Comparison of ENCODE assay signal across 8 mouse cellular contexts in genomic region chr7:127894480-127894879, GRCm38 (mm10). TPM values are rescaled to one million over a fixed set of nuclear protein-coding genes. Genes with fewer than 3 reads are reported as not detected.
A peak's percentile ranks its signal among the peaks of the same experiment; 100 is the strongest.
DNase-seq lines count a peak whose midpoint lies in the region; ATAC-seq lines count a peak whose summit lies in the region.

No protein-coding gene starts in this region.

- no peaks in the 10 kb centered on the region; the same call in 1 of the 2 replicates for H3K36me3 ChIP-seq in forebrain, embryonic 11.5 days (ENCODE audit: control insufficient read depth, insufficient read depth, low read length)
- H3K36me3 ChIP-seq in limb, embryonic 15.5 days, result peaks cover 37% of the 10 kb centered on the region
- peaks cover 8% of the 10 kb centered on the region for H3K36me3 ChIP-seq in neural tube, embryonic 14.5 days (ENCODE audit: control insufficient read depth, insufficient read depth, low read length)

- peak overlapping the region; percentile 83; the same call in 1 of the 2 replicates for H3K4me2 ChIP-seq in forebrain, embryonic 11.5 days (ENCODE audit: low read depth, low read length, severe bottlenecking)
- H3K4me2 ChIP-seq in limb, embryonic 15.5 days, result peak overlapping the region; percentile 79
- H3K4me2 ChIP-seq in neural tube, embryonic 14.5 days (ENCODE audit: low read depth, low read length), result peak overlapping the region; percentile 83

- no peaks in the 10 kb centered on the region for H3K27me3 ChIP-seq in forebrain, embryonic 11.5 days (ENCODE audit: control insufficient read depth, insufficient read depth, low read length)
- H3K27me3 ChIP-seq in limb, embryonic 15.5 days, result no peaks in the 10 kb centered on the region
- no peaks in the 10 kb centered on the region for H3K27me3 ChIP-seq in neural tube, embryonic 14.5 days (ENCODE audit: control insufficient read depth, insufficient read depth, low read length)

- WGBS in forebrain, embryonic 11.5 days, result 82% methylated on average over 5 of the region's 5 CpGs
- WGBS in limb, embryonic 15.5 days, result 66% methylated on average over 5 of the region's 5 CpGs
- WGBS in neural tube, embryonic 14.5 days, result 89% methylated on average over 5 of the region's 5 CpGs

- H3K4me1 ChIP-seq in forebrain, embryonic 11.5 days (replicated peaks; ENCODE audit: control insufficient read depth, insufficient read depth, low read length), result 0 out of 2 replicates have a peak, but pooled peaks cover 6% of the 10 kb centered on the region
- H3K4me1 ChIP-seq in limb, embryonic 15.5 days, result peaks cover 19% of the 10 kb centered on the region
- peaks cover 8% of the 10 kb centered on the region; the same call in 1 of the 2 replicates for H3K4me1 ChIP-seq in neural tube, embryonic 14.5 days (ENCODE audit: control insufficient read depth, insufficient read depth, low read length)

- ATAC-seq in forebrain, embryonic 11.5 days (replicated peaks; ENCODE audit: low FRiP score), result no peak
- no peak for ATAC-seq in limb, embryonic 15.5 days (ENCODE audit: insufficient number of reproducible peaks, low FRiP score, low TSS enrichment, low read depth)
- ATAC-seq in neural tube, embryonic 14.5 days (ENCODE audit: low read depth), result no peak

- peak overlapping the region; percentile 48; the same call in 1 of the 2 replicates for H3K4me3 ChIP-seq in forebrain, embryonic 11.5 days (ENCODE audit: low read depth, low read length)
- H3K4me3 ChIP-seq in limb, embryonic 15.5 days, result peak overlapping the region; percentile 74
- H3K4me3 ChIP-seq in neural tube, embryonic 14.5 days (ENCODE audit: low read depth, low read length), result peak overlapping the region; percentile 57

- H3K27ac ChIP-seq in forebrain, embryonic 11.5 days (ENCODE audit: low read depth, low read length), result no peak overlapping the region
- H3K27ac ChIP-seq in limb, embryonic 15.5 days, result peak overlapping the region; percentile 90; the same call in 1 of the 2 replicates
- no peak overlapping the region for H3K27ac ChIP-seq in neural tube, embryonic 14.5 days (ENCODE audit: low read depth, low read length)

- peak; percentile 71 for DNase-seq in kidney, adult 9 months
- no peak for DNase-seq in kidney, adult 11 months
- no peak for DNase-seq in forebrain, embryonic 11.5 days (ENCODE audit: low spot score)
- no peak for DNase-seq in retina, postnatal 1 day
- DNase-seq in adrenal gland, postnatal 36 days, result no peak
- no peak for DNase-seq in layer of hippocampus, adult 8-10 months (ENCODE audit: low spot score in 2 of 2)

- no peaks in the 10 kb centered on the region for H3K9me3 ChIP-seq in forebrain, embryonic 11.5 days (ENCODE audit: control insufficient read depth, low read length)
- no peaks in the 10 kb centered on the region for H3K9me3 ChIP-seq in limb, embryonic 15.5 days
- no peaks in the 10 kb centered on the region for H3K9me3 ChIP-seq in neural tube, embryonic 14.5 days (ENCODE audit: control insufficient read depth, low read length)

- H3K9ac ChIP-seq in forebrain, embryonic 11.5 days (ENCODE audit: low read length), result no peak overlapping the region; the same call in 1 of the 2 replicates
- H3K9ac ChIP-seq in limb, embryonic 15.5 days, result no peak overlapping the region
- H3K9ac ChIP-seq in neural tube, embryonic 14.5 days (replicated peaks; ENCODE audit: low read depth, low read length), result no peak overlapping the region

RNA-seq across cellular contexts. Expression of gene Gm21974, which starts 0.8 kb away (rescaled TPM):
- not detected in 2 replicates for polyA plus RNA-seq in forebrain, embryonic 11.5 days (2014; fragmentation: Nextera tagmentation; extraction: Ambion mirVana)
- not detected in 2 replicates for polyA plus RNA-seq in limb, embryonic 15.5 days (2015; fragmentation: Nextera tagmentation; extraction: Ambion mirVana)
- 0.40 and 0.54 TPM in 2 replicates for polyA plus RNA-seq in neural tube, embryonic 14.5 days (2014; fragmentation: Nextera tagmentation; extraction: Ambion mirVana)
- total RNA-seq in adrenal gland, postnatal 36 days (2021), result not detected
- total RNA-seq in layer of hippocampus, adult 8-10 months (2022), result not detected

RNA-seq across cellular contexts. Expression of gene Vkorc1, which starts 0.9 kb away (rescaled TPM):
- 47.8 and 48.9 TPM in 2 replicates for polyA plus RNA-seq in forebrain, embryonic 11.5 days (2014; fragmentation: Nextera tagmentation; extraction: Ambion mirVana)
- polyA plus RNA-seq in limb, embryonic 15.5 days (2015; fragmentation: Nextera tagmentation; extraction: Ambion mirVana), result 269 and 272 TPM in 2 replicates
- polyA plus RNA-seq in neural tube, embryonic 14.5 days (2014; fragmentation: Nextera tagmentation; extraction: Ambion mirVana), result 59.2 and 81.7 TPM in 2 replicates
- 10 to 100 TPM; 61.5 to 65.8 TPM for total RNA-seq in adrenal gland, postnatal 36 days (2021)
- total RNA-seq in layer of hippocampus, adult 8-10 months (2022), result 10 to 100 TPM; 23.8 to 36.6 (median 31.8) TPM

RNA-seq across cellular contexts. Expression of gene Prss53, which starts 3.7 kb away (rescaled TPM):
- polyA plus RNA-seq in forebrain, embryonic 11.5 days (2014; fragmentation: Nextera tagmentation; extraction: Ambion mirVana), result 0.56 and 0.91 TPM in 2 replicates
- 2.2 and 2.4 TPM in 2 replicates for polyA plus RNA-seq in limb, embryonic 15.5 days (2015; fragmentation: Nextera tagmentation; extraction: Ambion mirVana)
- 0.37 and 0.57 TPM in 2 replicates for polyA plus RNA-seq in neural tube, embryonic 14.5 days (2014; fragmentation: Nextera tagmentation; extraction: Ambion mirVana)
- 1 to 10 TPM in 1 of 2 experiments, under 1 TPM in 1; 0.49 to 1.7 TPM for total RNA-seq in adrenal gland, postnatal 36 days (2021)
- total RNA-seq in layer of hippocampus, adult 8-10 months (2022), result 1 to 10 TPM; 2.0 to 4.0 (median 2.8) TPM

RNA-seq across cellular contexts. Expression of gene Bckdk, which starts 9.4 kb away (rescaled TPM):
- polyA plus RNA-seq in forebrain, embryonic 11.5 days (2014; fragmentation: Nextera tagmentation; extraction: Ambion mirVana), result 102 and 139 TPM in 2 replicates
- 98.3 and 117 TPM in 2 replicates for polyA plus RNA-seq in limb, embryonic 15.5 days (2015; fragmentation: Nextera tagmentation; extraction: Ambion mirVana)
- 58.0 and 65.8 TPM in 2 replicates for polyA plus RNA-seq in neural tube, embryonic 14.5 days (2014; fragmentation: Nextera tagmentation; extraction: Ambion mirVana)
- 100 to 1,000 TPM; 101 to 115 TPM for total RNA-seq in adrenal gland, postnatal 36 days (2021)
- total RNA-seq in layer of hippocampus, adult 8-10 months (2022), result 10 to 100 TPM; 42.0 to 45.2 (median 42.2) TPM

RNA-seq across cellular contexts. Expression of gene Kat8, which starts 17.8 kb away (rescaled TPM):
- polyA plus RNA-seq in forebrain, embryonic 11.5 days (2014; fragmentation: Nextera tagmentation; extraction: Ambion mirVana), result 55.9 and 58.3 TPM in 2 replicates
- 37.8 and 38.7 TPM in 2 replicates for polyA plus RNA-seq in limb, embryonic 15.5 days (2015; fragmentation: Nextera tagmentation; extraction: Ambion mirVana)
- polyA plus RNA-seq in neural tube, embryonic 14.5 days (2014; fragmentation: Nextera tagmentation; extraction: Ambion mirVana), result 48.6 and 49.4 TPM in 2 replicates
- total RNA-seq in adrenal gland, postnatal 36 days (2021), result 10 to 100 TPM; 25.9 to 27.9 TPM
- 10 to 100 TPM; 28.5 to 38.3 (median 34.5) TPM for total RNA-seq in layer of hippocampus, adult 8-10 months (2022)
